Mouse (Mus musculus): ENCODE measurements around the gene Hist1h1e.
"Not testable (repeated sequence)": the region's sequence is repeated elsewhere in the genome, so short reads cannot be mapped to it uniquely, and the experiment has no call there.

DNA sequence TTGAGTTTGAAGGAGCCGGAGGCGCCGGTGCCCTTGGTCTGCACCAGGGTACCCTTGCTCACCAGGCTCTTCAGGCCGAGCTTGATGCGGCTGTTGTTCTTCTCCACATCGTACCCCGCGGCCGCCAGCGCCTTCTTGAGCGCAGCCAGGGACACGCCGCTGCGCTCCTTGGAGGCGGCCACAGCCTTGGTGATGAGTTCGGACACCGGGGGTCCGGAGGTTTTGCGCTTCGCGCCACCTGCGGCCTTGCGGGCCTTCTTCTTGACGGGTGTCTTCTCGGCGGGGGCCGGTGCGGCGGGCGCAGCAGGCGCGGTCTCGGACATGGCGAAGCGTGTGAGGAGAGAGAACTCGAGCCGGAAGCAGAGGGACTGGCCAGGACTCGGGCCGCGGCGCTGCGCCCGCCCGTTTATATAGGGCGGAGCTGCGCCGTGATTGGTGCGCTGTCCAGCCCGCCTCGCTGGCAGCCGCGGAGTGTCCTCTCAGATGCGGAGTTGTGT lies at the start of gene Hist1h1e:
- peak; percentile 87 for TF ChIP-seq POLR2A (IDR thresholded peaks at IDR 0.05; ENCODE audit: control insufficient read depth, low read depth, low read length)
- TF ChIP-seq CTCF (IDR thresholded peaks at IDR 0.05; ENCODE audit: control insufficient read depth, insufficient read depth, insufficient replicate concordance, low read depth, low read length), result not testable (repeated sequence)

All from testis, adult 2 months (tissue).